Mouse (Mus musculus) C2C12 (cell line): Measurements from ENCODE around the gene Sv2b. TPM values are rescaled to one million over a fixed set of nuclear protein-coding genes. Genes with fewer than 3 reads are reported as not detected.

ENCODE experiments used
- H3K27me3 ChIP-seq: one replicate; pipeline ENCODE4 v1.6.1; 2011; ENCODE audit not compliant: control insufficient read depth, insufficient read depth, insufficient read length
- H3K36me3 ChIP-seq: one replicate; pipeline ENCODE4 v1.6.1; 2011; ENCODE audit not compliant: control insufficient read depth, insufficient read depth
- H3K4me3 ChIP-seq: one replicate; pipeline ENCODE4 v1.5.1; 2011; ENCODE audit warnings: mild to moderate bottlenecking, control low read depth; ENCODE audit not compliant: poor library complexity, insufficient read depth, severe bottlenecking
- H3K79me2 ChIP-seq: one replicate; pipeline ENCODE4 v1.6.1; 2011; ENCODE audit not compliant: control insufficient read depth, insufficient read depth
- H3K79me3 ChIP-seq: one replicate; pipeline ENCODE4 v1.6.1; 2011; ENCODE audit warnings: low read depth, control low read depth
- H3ac ChIP-seq: one replicate; pipeline ENCODE3; 2011; ENCODE audit warnings: low read depth; ENCODE audit not compliant: control insufficient read depth, insufficient read length
- CEBPB ChIP-seq: IDR thresholded peaks from one replicate; pipeline ENCODE4 v1.6.1; 2011; ENCODE audit warnings: low read depth, mild to moderate bottlenecking, control low read depth, moderate library complexity
- CTCF ChIP-seq: IDR thresholded peaks from one replicate; pipeline ENCODE4 v1.5.1; 2011; ENCODE audit not compliant: control insufficient read depth, insufficient read depth, insufficient read length
- FOSL1 ChIP-seq: IDR thresholded peaks from one replicate; pipeline ENCODE4 v1.8.0; 2011; ENCODE audit warnings: mild to moderate bottlenecking, low read length; ENCODE audit not compliant: poor library complexity, insufficient read depth, severe bottlenecking
- MAX ChIP-seq: IDR thresholded peaks from one replicate; pipeline ENCODE4 v1.6.1; 2011; ENCODE audit warnings: mild to moderate bottlenecking, control low read depth
- MYOD1 ChIP-seq: IDR thresholded peaks from one replicate; pipeline ENCODE4 v1.6.1; 2011; ENCODE audit warnings: low read depth; ENCODE audit not compliant: control insufficient read depth, insufficient read length
- MYOG ChIP-seq: IDR thresholded peaks from one replicate; pipeline ENCODE4 v1.6.1; 2011; ENCODE audit not compliant: control insufficient read depth, insufficient read length; ENCODE audit errors: extremely low read depth
- USF1 ChIP-seq: IDR thresholded peaks from one replicate; pipeline ENCODE4 v1.6.1; 2011; ENCODE audit warnings: low read depth, mild to moderate bottlenecking, control low read depth, moderate library complexity
- polyA plus RNA-seq: library from polyadenylated mRNA; unstranded; fragments of >200 nt; fragmentation: generic; extraction: Trizol; gene quantifications from one replicate; pipeline ENCODE4 v1.2.1, GENCODE M21; 2012; ENCODE audit warnings: missing spikeins

Gene Sv2b
- polyA plus RNA-seq, 1 experiment = 0.02 TPM

DNA sequence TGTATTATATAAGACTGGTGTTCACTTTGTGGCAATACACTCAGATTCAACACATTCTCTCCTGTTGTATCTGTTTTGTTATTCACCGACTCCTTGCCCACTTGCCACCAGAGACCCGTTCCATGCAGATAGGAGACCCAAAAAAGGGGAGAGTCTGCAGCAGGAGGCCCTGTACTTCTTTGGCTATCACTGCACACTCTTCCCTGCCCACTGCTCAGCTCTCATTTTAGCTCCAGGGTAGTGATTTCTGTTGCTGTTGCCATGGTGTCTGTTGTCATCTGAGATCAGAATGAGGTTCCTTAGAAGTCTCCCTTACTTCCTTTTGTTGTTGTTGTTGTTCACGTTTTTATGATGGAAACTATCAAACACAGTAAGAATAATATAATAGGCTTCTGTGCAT lies 34.5 kb downstream of the Sv2b start:
- no peaks in the 10 kb centered on the region for H3K36me3 ChIP-seq
- no peak for TF ChIP-seq CEBPB
- TF ChIP-seq CTCF = no peak
- no peak for TF ChIP-seq MYOG
- TF ChIP-seq MYOD1 = no peak
- no peak for TF ChIP-seq USF1
- TF ChIP-seq FOSL1 = no peak
- TF ChIP-seq MAX = no peak
- H3K79me3 ChIP-seq = no peaks in the 10 kb centered on the region
- no peak overlapping the region for H3ac ChIP-seq
- H3K79me2 ChIP-seq = no peaks in the 10 kb centered on the region
- H3K4me3 ChIP-seq = no peak overlapping the region
- H3K27me3 ChIP-seq = no peaks in the 10 kb centered on the region

DNA sequence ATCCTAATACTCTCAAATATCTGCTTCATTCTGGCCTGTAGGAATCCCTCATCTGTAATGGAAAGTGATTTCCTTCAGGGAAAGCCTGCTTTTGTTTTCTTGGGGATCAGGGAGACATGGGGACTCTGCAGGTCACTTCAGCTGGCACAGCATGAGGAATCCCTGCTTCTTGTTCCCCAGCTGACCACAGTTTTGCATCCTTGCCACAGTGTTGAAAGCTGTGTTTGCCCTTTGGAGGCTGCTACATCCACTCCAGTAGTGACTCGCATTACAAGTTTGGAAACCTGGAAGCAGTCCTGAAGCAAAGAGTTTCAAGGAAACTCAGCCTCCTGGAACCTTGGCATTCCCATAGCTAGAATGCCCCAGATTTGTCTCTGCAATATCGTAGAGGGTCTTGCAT lies 35.4 kb downstream of the Sv2b start:
- no peaks in the 10 kb centered on the region for H3K36me3 ChIP-seq
- no peaks in the 10 kb centered on the region for H3K79me3 ChIP-seq
- TF ChIP-seq MAX (no peak), MYOG (no peak), CEBPB (no peak), MYOD1 (no peak), FOSL1 (no peak), USF1 (no peak), CTCF (no peak)
- H3ac ChIP-seq = no peak overlapping the region
- H3K79me2 ChIP-seq = no peaks in the 10 kb centered on the region
- no peak overlapping the region for H3K4me3 ChIP-seq
- H3K27me3 ChIP-seq = no peaks in the 10 kb centered on the region

DNA sequence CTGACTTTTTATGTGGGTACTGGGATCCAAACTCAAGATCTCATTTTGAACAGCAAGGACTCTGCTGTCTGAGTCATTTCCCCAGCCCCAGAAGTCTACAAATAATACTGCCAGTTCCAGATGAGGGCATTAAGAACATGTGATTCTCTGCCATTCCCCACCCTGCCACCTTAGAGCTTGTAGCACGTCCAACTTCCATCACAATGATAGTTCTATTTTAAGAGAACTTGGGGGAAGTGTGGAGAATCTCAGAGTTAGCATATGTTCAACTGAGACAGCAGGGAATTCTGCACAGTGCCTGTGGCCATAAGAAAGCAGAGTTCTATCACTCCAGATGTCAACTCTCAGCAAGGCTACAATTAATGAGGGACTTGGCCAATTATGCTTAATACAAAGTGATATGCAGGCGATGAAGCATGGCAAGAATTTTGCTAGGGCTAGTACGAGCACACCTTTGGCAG lies 37.1 kb downstream of the Sv2b start:
- H3K27me3 ChIP-seq = no peaks in the 10 kb centered on the region
- TF ChIP-seq MYOG = no peak
- no peak for TF ChIP-seq CEBPB
- H3ac ChIP-seq = no peak overlapping the region
- no peaks in the 10 kb centered on the region for H3K79me3 ChIP-seq
- no peak overlapping the region for H3K4me3 ChIP-seq
- no peaks in the 10 kb centered on the region for H3K36me3 ChIP-seq
- no peaks in the 10 kb centered on the region for H3K79me2 ChIP-seq

DNA sequence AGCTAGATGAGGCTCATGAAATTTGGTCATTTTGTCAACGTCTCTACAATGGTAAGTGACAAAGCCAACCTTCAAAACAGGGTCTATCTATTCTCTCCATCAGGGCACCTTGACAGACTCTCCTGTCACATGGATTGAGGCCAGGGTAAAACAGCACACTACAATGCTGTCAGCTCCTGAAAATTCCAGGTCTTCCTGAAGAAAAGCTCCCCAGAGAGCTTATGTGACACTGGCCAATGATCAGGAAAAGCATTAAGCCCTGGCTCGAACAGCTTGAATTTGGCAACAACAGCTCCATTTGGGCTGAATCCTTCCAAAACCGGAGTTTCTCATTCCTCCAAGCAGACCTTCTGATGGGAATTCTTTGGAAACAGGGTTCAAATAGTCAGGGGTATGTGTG lies 37.8 kb downstream of the Sv2b start:
- Histone ChIP-seq H3K79me3 (no peaks in the 10 kb centered on the region), H3ac (no peak overlapping the region), H3K79me2 (no peaks in the 10 kb centered on the region), H3K36me3 (no peaks in the 10 kb centered on the region), H3K27me3 (no peaks in the 10 kb centered on the region), H3K4me3 (no peak overlapping the region)
- TF ChIP-seq USF1 = no peak
- TF ChIP-seq MYOD1 = no peak
- no peak for TF ChIP-seq FOSL1
- TF ChIP-seq MYOG = no peak
- TF ChIP-seq CEBPB = no peak
- TF ChIP-seq MAX = no peak
- TF ChIP-seq CTCF = no peak

DNA sequence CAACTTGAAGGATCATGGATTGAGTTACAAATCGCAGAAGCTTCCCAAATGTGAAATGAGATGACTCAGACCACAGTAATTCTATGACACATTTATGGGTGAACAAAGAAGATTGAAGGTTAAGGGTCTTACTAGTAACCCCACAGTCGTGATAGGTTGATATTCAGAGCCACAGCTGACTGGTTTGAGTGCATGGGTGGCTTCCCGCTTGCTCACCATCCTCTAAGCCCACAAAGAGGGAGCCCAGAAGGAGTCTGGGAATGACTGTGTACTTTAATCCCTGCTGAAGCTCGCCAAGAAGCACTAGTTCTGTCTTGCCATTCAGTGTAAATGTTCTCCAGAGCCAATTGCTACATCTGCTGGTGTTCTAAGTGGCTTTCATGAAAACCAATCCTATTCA lies 41.8 kb downstream of the Sv2b start:
- Histone ChIP-seq H3ac (no peak overlapping the region), H3K36me3 (no peaks in the 10 kb centered on the region), H3K4me3 (no peak overlapping the region), H3K79me3 (no peaks in the 10 kb centered on the region), H3K79me2 (no peaks in the 10 kb centered on the region), H3K27me3 (no peaks in the 10 kb centered on the region)
- TF ChIP-seq CTCF (no peak), MYOG (no peak), FOSL1 (peak; percentile 60), USF1 (no peak), CEBPB (no peak), MYOD1 (peak; percentile 43), MAX (peak; percentile 52)

DNA sequence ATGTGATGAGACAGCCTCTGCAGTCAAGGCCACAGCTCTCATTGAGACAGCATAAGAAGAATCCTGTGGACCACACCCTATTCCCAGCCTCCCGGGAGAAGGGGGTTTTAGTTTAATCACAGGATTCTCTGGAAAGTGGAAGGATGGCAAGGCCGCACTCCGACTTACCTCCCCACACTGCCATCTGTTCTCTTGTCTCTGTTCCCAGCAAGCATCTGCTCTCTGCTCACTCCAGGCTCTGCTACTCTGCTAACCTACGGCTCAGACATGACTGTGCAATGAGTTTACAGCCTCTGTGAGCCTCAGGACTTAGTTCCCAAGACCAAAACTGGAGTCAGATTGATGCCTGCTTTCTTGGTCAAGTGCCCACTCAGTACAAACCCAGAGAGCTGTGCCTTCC lies 43.8 kb downstream of the Sv2b start:
- H3K36me3 ChIP-seq = no peaks in the 10 kb centered on the region
- H3K79me2 ChIP-seq = no peaks in the 10 kb centered on the region
- H3K79me3 ChIP-seq = no peaks in the 10 kb centered on the region
- TF ChIP-seq USF1 (no peak), MYOG (no peak), CTCF (no peak), MYOD1 (no peak), MAX (no peak), CEBPB (no peak), FOSL1 (no peak)
- H3K4me3 ChIP-seq = no peak overlapping the region
- no peaks in the 10 kb centered on the region for H3K27me3 ChIP-seq
- H3ac ChIP-seq = no peak overlapping the region
